Mouse (Mus musculus): ENCODE results near the gene Tenm3. TPM values are rescaled to one million over a fixed set of nuclear protein-coding genes. Genes with fewer than 3 reads are reported as not detected.

Tenm3 gene
- polyA plus RNA-seq, 1 experiment = not detected

GRCm38 (mm10) chr8:48554762-48555545, 288.8 kb downstream of the Tenm3 start:
- no peak for TF ChIP-seq GATA1 (IDR thresholded peaks at IDR 0.05; ENCODE audit: low read length)

- no peak for TF ChIP-seq GATA1 (IDR thresholded peaks at IDR 0.05; ENCODE audit: low read length)
Measured at GRCm38 (mm10) chr8:48553791-48554288, 289.9 kb downstream of the Tenm3 start.

GRCm38 (mm10) chr8:48552306-48552705, 291.4 kb downstream of the Tenm3 start:
- no peak for TF ChIP-seq GATA1 (IDR thresholded peaks at IDR 0.05; ENCODE audit: low read length)

- no peak for TF ChIP-seq GATA1 (IDR thresholded peaks at IDR 0.05; ENCODE audit: low read length)
Measured at GRCm38 (mm10) chr8:48551370-48551769, 292.4 kb downstream of the Tenm3 start.

GRCm38 (mm10) chr8:48548908-48549307, 294.8 kb downstream of the Tenm3 start:
- TF ChIP-seq GATA1 (IDR thresholded peaks at IDR 0.05; ENCODE audit: low read length) = no peak

- no peak for TF ChIP-seq GATA1 (IDR thresholded peaks at IDR 0.05; ENCODE audit: low read length)
Measured at GRCm38 (mm10) chr8:48545631-48546030, 298.1 kb downstream of the Tenm3 start.

GRCm38 (mm10) chr8:48544840-48545239, 298.9 kb downstream of the Tenm3 start:
- TF ChIP-seq GATA1 (IDR thresholded peaks at IDR 0.05; ENCODE audit: low read length) = no peak

- no peak for TF ChIP-seq GATA1 (IDR thresholded peaks at IDR 0.05; ENCODE audit: low read length)
Measured at GRCm38 (mm10) chr8:48542141-48542540, 301.6 kb downstream of the Tenm3 start.

GRCm38 (mm10) chr8:48540894-48541293, 302.9 kb downstream of the Tenm3 start:
- TF ChIP-seq GATA1 (IDR thresholded peaks at IDR 0.05; ENCODE audit: low read length) = no peak

- TF ChIP-seq GATA1 (IDR thresholded peaks at IDR 0.05; ENCODE audit: low read length) = no peak
Measured at GRCm38 (mm10) chr8:48535833-48536232, 307.9 kb downstream of the Tenm3 start.

- no peak for TF ChIP-seq GATA1 (IDR thresholded peaks at IDR 0.05; ENCODE audit: low read length)
Measured at GRCm38 (mm10) chr8:48531795-48532194, 312.0 kb downstream of the Tenm3 start.

- TF ChIP-seq GATA1 (IDR thresholded peaks at IDR 0.05; ENCODE audit: low read length) = no peak
Measured at GRCm38 (mm10) chr8:48530916-48531570, 312.7 kb downstream of the Tenm3 start.

GRCm38 (mm10) chr8:48527418-48527817, 316.3 kb downstream of the Tenm3 start:
- TF ChIP-seq GATA1 (IDR thresholded peaks at IDR 0.05; ENCODE audit: low read length) = no peak

GRCm38 (mm10) chr8:48522536-48523123, 321.1 kb downstream of the Tenm3 start:
- TF ChIP-seq GATA1 (IDR thresholded peaks at IDR 0.05; ENCODE audit: low read length) = no peak

- TF ChIP-seq GATA1 (IDR thresholded peaks at IDR 0.05; ENCODE audit: low read length) = no peak
Measured at GRCm38 (mm10) chr8:48522004-48522403, 321.7 kb downstream of the Tenm3 start.

GRCm38 (mm10) chr8:48517431-48517830, 326.3 kb downstream of the Tenm3 start:
- no peak for TF ChIP-seq GATA1 (IDR thresholded peaks at IDR 0.05; ENCODE audit: low read length)
